Mouse (Mus musculus) heart, embryonic 15.5 days (tissue): ENCODE results near the gene H2-M10.4. TPM values are rescaled to one million over a fixed set of nuclear protein-coding genes. Genes with fewer than 3 reads are reported as not detected.

ENCODE experiments used
- polyA plus RNA-seq: library from polyadenylated mRNA; unstranded; fragments of >200 nt; fragmentation: Nextera tagmentation; extraction: Ambion mirVana; gene quantifications from 2 replicates; pipeline ENCODE4 v1.2.1, GENCODE M21; 2015

Gene H2-M10.4
- polyA plus RNA-seq, 1 experiment from 2014 or later: not detected

Other genes with a start within 250 kb of the H2-M10.4 start
- gene Rpp21, start 204.3 kb downstream of the H2-M10.4 start, polyA plus RNA-seq: 78.8 and 83.7 TPM in 2 replicates
- gene Trim39, start 190.1 kb downstream of the H2-M10.4 start, polyA plus RNA-seq: 9.1 and 11.1 TPM in 2 replicates
- not detected in 2 replicates for gene H2-M10.2, start 175.8 kb downstream of the H2-M10.4 start, polyA plus RNA-seq
- not detected in 2 replicates for gene H2-M10.1, start 136.2 kb downstream of the H2-M10.4 start, polyA plus RNA-seq
- gene H2-M10.3, start 93.9 kb downstream of the H2-M10.4 start, polyA plus RNA-seq: not detected in 2 replicates
- not detected in 2 replicates for gene H2-M11, start 84.7 kb upstream of the H2-M10.4 start, polyA plus RNA-seq
- not detected in 2 replicates for gene H2-M9, start 180.3 kb upstream of the H2-M10.4 start, polyA plus RNA-seq
- gene H2-M1, start 209.9 kb upstream of the H2-M10.4 start, polyA plus RNA-seq: not detected in 2 replicates